Mouse (Mus musculus) ES-E14 (cell line): ENCODE results near the gene Dhx16. TPM values are rescaled to one million over a fixed set of nuclear protein-coding genes. Genes with fewer than 3 reads are reported as not detected.
"Not testable (repeated sequence)": the region's sequence is repeated elsewhere in the genome, so short reads cannot be mapped to it uniquely, and the experiment has no call there.

ENCODE experiments used
- DNase-seq: peaks from one replicate; pipeline ENCODE4 v3.0.0-alpha.2; 2013; ENCODE audit warnings: low read depth, low spot score
- H3K27ac ChIP-seq: 2 replicates; pipeline ENCODE4 v1.5.1; 2012; ENCODE audit warnings: low read depth, mild to moderate bottlenecking, low read length, moderate library complexity, mixed read lengths; ENCODE audit not compliant: poor library complexity, insufficient read depth, severe bottlenecking
- H3K36me3 ChIP-seq: 2 replicates; pipeline ENCODE4 v1.6.1; 2012; ENCODE audit warnings: mild to moderate bottlenecking, low read length, moderate library complexity, mixed read lengths; ENCODE audit not compliant: control insufficient read depth, poor library complexity, insufficient read depth, severe bottlenecking
- H3K4me1 ChIP-seq, 2 experiments: fragments of 150-350 bp in 1 of 2; sonication (generic) in 1 of 2; 2 replicates each; pipeline ENCODE4 v1.6.1; 2012; ENCODE audit warnings: low read length in 2 of 2, mild to moderate bottlenecking in 1 of 2, mixed read lengths in 1 of 2; ENCODE audit not compliant: control insufficient read depth in 2 of 2, insufficient read depth in 2 of 2, poor library complexity in 1 of 2
- H3K4me3 ChIP-seq, 2 experiments: fragments of 150-350 bp in 1 of 2; sonication (generic) in 1 of 2; 2 replicates each; pipeline ENCODE4 v1.5.1; 2012; ENCODE audit warnings: low read length in 2 of 2, low read depth in 1 of 2, mild to moderate bottlenecking in 1 of 2, mixed read lengths in 1 of 2; ENCODE audit not compliant: insufficient read depth in 1 of 2, poor library complexity in 1 of 2, severe bottlenecking in 1 of 2
- H3K9ac ChIP-seq: 2 replicates; pipeline ENCODE4 v1.6.1; 2012; ENCODE audit warnings: low read depth, mild to moderate bottlenecking, low read length, mixed read lengths; ENCODE audit not compliant: poor library complexity, insufficient read depth, severe bottlenecking
- H3K9me3 ChIP-seq: fragments of 150-350 bp; sonication (generic); 2 replicates; pipeline ENCODE4 v1.6.1; 2012; ENCODE audit warnings: low read depth, mild to moderate bottlenecking, low read length; ENCODE audit not compliant: control insufficient read depth, insufficient read depth
- CHD2 ChIP-seq: IDR thresholded peaks from 2 replicates; pipeline ENCODE4 v1.6.1; 2014; ENCODE audit warnings: mild to moderate bottlenecking, low read depth, low read length, inconsistent platforms
- HCFC1 ChIP-seq: IDR thresholded peaks from 2 replicates; pipeline ENCODE4 v1.6.1; 2012; ENCODE audit warnings: low read length, inconsistent platforms, borderline replicate concordance; ENCODE audit not compliant: insufficient read depth
- MAFK ChIP-seq: IDR thresholded peaks from 2 replicates; pipeline ENCODE4 v1.6.1; 2014; ENCODE audit warnings: mild to moderate bottlenecking, low read depth, low read length, inconsistent platforms; ENCODE audit not compliant: insufficient read depth
- ZC3H11A ChIP-seq: IDR thresholded peaks from 2 replicates; pipeline ENCODE4 v1.6.1; 2012; ENCODE audit warnings: low read depth, mild to moderate bottlenecking, inconsistent platforms, low read length, borderline replicate concordance
- ZNF384 ChIP-seq: IDR thresholded peaks from 2 replicates; pipeline ENCODE4 v1.6.1; 2012; ENCODE audit warnings: low read depth, low read length, inconsistent platforms
- in situ Hi-C, 2 experiments: fragments of 600-800 bp; cut with MboI; formaldehyde crosslinking; loops; one replicate each; pipeline ENCODE4 v1.15.1; 2025; ENCODE audit warnings: low sequenced_read_pairs in 2 of 2, inconsistent platforms in 1 of 2; ENCODE audit not compliant: unreplicated experiment in 2 of 2
- total RNA-seq: library from RNA; depleted of rRNA; stranded (reverse); fragments of 300-350 nt; gene quantifications from 2 replicates; pipeline ENCODE4 v1.2.3, GENCODE M21; 2012

Gene Dhx16
- total RNA-seq, 1 experiment = 202 TPM

DNA sequence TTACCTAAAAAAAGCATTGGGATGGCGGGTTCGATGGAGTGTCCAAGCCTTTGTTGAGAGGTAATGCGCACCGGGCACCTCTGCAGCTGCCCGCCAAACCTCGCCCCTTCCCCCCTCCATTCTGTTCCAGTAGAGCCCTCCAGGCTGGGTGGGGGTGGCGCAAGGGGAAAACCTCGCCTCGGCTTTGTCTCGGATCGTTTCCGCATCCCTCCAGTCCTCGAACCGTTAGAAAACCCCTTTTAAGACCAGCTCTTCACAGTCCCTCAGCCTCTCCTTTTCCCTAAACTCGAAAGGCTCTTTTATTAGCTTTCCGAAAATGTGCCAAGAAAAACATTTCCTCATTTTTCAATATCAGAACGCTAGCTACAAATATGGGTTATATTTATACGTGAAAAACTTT, 42.1 kb upstream of the Dhx16 start:
- H3K9me3 ChIP-seq = no peaks in the 10 kb centered on the region
- TF ChIP-seq HCFC1 (no peak), MAFK (no peak), ZNF384 (no peak), CHD2 (no peak), ZC3H11A (no peak)
- in situ Hi-C loops = no loop called here
- peak overlapping the region; percentile 74 for H3K9ac ChIP-seq
- peaks cover 32% of the 10 kb centered on the region for H3K36me3 ChIP-seq
- H3K4me3 ChIP-seq = peak overlapping the region; percentile 88 to 96
- DNase-seq = no peak
- peak overlapping the region; percentile 83 for H3K27ac ChIP-seq
- peaks cover 7 to 8% of the 10 kb centered on the region in 2 experiments for H3K4me1 ChIP-seq

DNA sequence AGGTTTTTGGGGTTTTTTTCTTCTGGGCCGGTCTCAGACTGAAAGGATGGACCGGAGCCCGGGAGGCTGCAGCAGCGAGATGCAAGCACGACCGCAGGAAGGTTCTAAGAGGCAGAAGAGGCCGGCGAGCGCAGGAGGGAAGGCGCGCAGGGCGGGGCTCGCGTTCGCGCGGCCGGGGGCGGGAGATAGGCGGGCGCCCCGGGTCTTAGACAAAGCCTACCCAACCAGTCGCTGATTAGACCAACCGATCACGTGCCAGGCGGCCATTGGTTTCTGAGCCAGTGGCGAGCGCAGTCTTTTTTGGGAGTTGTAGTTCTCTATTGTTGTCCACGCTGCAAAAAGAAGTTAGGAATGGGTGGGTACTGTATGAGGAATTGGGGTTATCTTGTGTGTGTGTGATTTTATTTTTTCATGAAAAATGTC, 41.5 kb upstream of the Dhx16 start, which contains the start of gene Tubb5:
Gene Tubb5 (minus strand): TSS at position 185 of the 423 bp plus-strand sequence.
- in situ Hi-C loops = no loop called here
- Histone ChIP-seq H3K36me3 (peaks cover 32% of the 10 kb centered on the region), H3K4me3 (peak within 1 kb of the TSS; percentile 88 to 96), H3K4me1 (peaks cover 8 to 13% of the 10 kb centered on the region in 2 experiments), H3K9me3 (no peaks in the 10 kb centered on the region), H3K27ac (peak within 1 kb of the TSS; percentile 83), H3K9ac (peak within 1 kb of the TSS; percentile 74)
- peak; percentile 93 for TF ChIP-seq HCFC1
- peak; percentile 57; the same call in 1 of the 2 replicates for TF ChIP-seq CHD2
- no peak for TF ChIP-seq ZNF384
- TF ChIP-seq ZC3H11A = no peak
- TF ChIP-seq MAFK = no peak; the same call in 1 of the 2 replicates
- DNase-seq = peak; percentile 95

DNA sequence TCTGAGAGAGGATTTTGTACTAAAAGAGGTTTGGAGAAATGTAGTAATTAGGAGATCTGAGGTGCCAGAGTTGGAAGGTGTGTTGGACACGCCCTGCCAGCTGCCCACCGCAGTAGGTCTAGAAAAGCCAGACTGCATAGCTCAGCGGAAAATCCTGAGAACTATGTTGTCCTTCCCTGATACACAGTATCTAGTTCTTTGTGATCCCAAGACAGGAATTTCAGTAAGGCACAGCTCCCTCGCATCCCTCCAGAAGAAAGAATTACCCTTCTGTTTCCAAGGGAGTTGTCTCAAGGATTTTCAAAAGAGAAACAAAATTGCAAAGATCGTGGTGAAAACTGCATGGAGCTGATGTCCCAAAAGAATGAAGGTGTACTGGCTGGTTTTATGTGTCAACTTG, 41.0 kb upstream of the Dhx16 start:
- peak overlapping the region; percentile 58; the same call in 1 of the 2 replicates for H3K9ac ChIP-seq
- H3K9me3 ChIP-seq = no peaks in the 10 kb centered on the region
- H3K27ac ChIP-seq = peak overlapping the region; percentile 64; the same call in 1 of the 2 replicates
- in situ Hi-C loops = no loop called here
- peaks cover 8 to 13% of the 10 kb centered on the region in 2 experiments for H3K4me1 ChIP-seq
- peaks cover 32% of the 10 kb centered on the region for H3K36me3 ChIP-seq
- H3K4me3 ChIP-seq = peak overlapping the region; percentile 62 to 96
- no peak for DNase-seq
- no peak for TF ChIP-seq ZNF384
- no peak for TF ChIP-seq ZC3H11A
- peak; percentile 66; the same call in 1 of the 2 replicates for TF ChIP-seq MAFK
- TF ChIP-seq CHD2 = no peak
- TF ChIP-seq HCFC1 = no peak

DNA sequence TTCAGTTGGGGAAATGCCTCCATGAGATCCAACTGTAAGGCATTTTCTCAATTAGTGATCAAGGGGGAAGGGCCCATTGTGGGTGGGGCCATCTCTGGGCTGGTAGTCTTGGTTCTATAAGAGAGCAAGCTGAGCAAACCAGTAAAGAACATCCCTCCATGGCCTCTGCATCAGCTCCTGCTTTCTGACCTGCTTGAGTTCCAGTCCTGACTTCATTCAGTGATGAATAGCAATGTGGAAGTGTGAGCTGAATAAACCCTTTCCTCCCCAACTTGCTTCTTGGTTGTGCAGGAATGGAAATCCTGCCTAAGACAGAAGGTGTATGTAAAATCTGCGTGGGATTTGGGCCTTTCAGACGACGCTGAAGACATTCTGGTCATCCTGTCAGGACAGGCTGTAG, 40.6 kb upstream of the Dhx16 start:
- peak overlapping the region; percentile 62 to 96; a peak in 2 of 4 replicates for H3K4me3 ChIP-seq
- H3K9me3 ChIP-seq, DNase-seq, in situ Hi-C loops, H3K27ac ChIP-seq: not testable (repeated sequence)
- H3K4me1 ChIP-seq = peaks cover 8 to 13% of the 10 kb centered on the region in 2 experiments
- H3K36me3 ChIP-seq = peaks cover 28% of the 10 kb centered on the region
- peak overlapping the region; percentile 58; the same call in 1 of the 2 replicates for H3K9ac ChIP-seq

DNA sequence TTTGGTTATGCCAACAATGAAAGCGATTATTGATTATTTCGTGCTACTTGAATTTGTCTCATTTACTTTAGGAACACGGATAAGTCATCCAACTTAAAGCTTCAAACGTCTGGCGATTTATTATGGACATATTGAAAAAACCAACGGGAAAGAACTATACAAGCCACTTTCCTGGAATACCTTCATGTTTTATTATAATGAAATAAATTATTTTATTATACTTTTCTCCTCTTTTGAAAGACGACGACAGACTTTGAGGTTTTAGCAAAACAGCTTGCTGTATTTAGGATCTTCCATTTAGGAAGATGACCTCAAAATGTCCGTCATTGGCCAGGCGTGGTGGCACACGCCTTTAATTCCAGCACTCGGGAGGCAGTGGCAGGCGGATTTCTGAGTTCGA, 39.1 kb upstream of the Dhx16 start:
- Histone ChIP-seq H3K4me3 (peak overlapping the region; percentile 54 to 63; a peak in 3 of 4 replicates), H3K27ac (peak overlapping the region; percentile 34; the same call in 1 of the 2 replicates), H3K9ac (no peak overlapping the region; the same call in 1 of the 2 replicates), H3K9me3 (no peaks in the 10 kb centered on the region), H3K4me1 (peaks cover under 1 to 13% of the 10 kb centered on the region in 2 experiments), H3K36me3 (peaks cover 18% of the 10 kb centered on the region)
- no peak for DNase-seq
- TF ChIP-seq ZNF384 = no peak
- in situ Hi-C loops = no loop called here
